Mouse (Mus musculus) ES-E14 (cell line): ENCODE results near the gene Nup88.

Experiments
- CHD2 ChIP-seq: IDR thresholded peaks from 2 replicates; pipeline ENCODE4 v1.6.1; 2014; ENCODE audit warnings: mild to moderate bottlenecking, low read depth, low read length, inconsistent platforms
- HCFC1 ChIP-seq: IDR thresholded peaks from 2 replicates; pipeline ENCODE4 v1.6.1; 2012; ENCODE audit warnings: low read length, inconsistent platforms, borderline replicate concordance; ENCODE audit not compliant: insufficient read depth
- MAFK ChIP-seq: IDR thresholded peaks from 2 replicates; pipeline ENCODE4 v1.6.1; 2014; ENCODE audit warnings: mild to moderate bottlenecking, low read depth, low read length, inconsistent platforms; ENCODE audit not compliant: insufficient read depth
- ZC3H11A ChIP-seq: IDR thresholded peaks from 2 replicates; pipeline ENCODE4 v1.6.1; 2012; ENCODE audit warnings: low read depth, mild to moderate bottlenecking, inconsistent platforms, low read length, borderline replicate concordance
- ZNF384 ChIP-seq: IDR thresholded peaks from 2 replicates; pipeline ENCODE4 v1.6.1; 2012; ENCODE audit warnings: low read depth, low read length, inconsistent platforms

DNA sequence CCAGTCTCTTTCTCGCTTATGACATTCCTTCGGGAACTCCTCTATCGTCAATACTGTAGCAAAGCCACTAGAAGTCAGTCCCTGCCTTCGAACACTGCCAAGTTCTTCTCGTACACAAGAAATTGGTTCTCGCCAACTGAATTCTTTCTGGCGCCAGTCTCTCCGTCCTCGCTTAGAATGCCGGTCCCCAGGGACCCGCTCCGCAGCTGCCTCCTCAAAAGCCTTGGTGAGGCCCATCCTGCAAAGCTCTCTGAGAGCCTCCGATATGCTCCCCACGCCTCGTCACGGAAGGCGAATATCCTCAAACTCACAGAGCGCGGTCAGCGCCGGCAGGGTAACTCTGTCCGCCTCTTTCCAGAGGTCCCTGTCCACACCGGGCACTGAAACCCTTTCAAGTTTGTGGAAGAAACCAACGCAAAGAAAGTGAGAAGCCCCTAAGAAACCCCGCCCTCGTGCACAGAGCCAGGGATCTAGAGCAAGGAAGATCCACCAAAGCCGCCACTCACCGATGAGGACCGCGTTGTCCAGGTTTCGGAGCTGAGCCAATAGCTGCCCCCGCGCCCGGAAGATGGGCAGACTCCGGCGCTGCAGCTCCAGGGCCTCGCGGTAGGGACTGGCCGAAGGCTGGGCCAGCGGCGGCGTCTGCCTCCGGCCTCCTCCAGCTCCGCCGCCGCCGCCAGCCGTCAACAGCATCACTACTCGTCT is 34.0 kb upstream of the Nup88 start:
- TF ChIP-seq MAFK (no peak), HCFC1 (no peak), CHD2 (no peak), ZC3H11A (no peak), ZNF384 (no peak)
